Mouse (Mus musculus) embryonic fibroblast, embryonic 13.5 days (primary cell): Measurements from ENCODE around the gene Lrrc57.

Experiments used
- CTCF ChIP-seq: IDR thresholded peaks from 2 replicates; pipeline ENCODE4 v1.5.1; 2011; ENCODE audit warnings: mild to moderate bottlenecking, control low read depth, low read length, moderate library complexity, borderline replicate concordance; ENCODE audit not compliant: insufficient read depth
- POLR2A ChIP-seq: IDR thresholded peaks from 2 replicates; pipeline ENCODE4 v1.6.1; 2011; ENCODE audit warnings: low read depth, mild to moderate bottlenecking, control low read depth, low read length, moderate library complexity

- TF ChIP-seq POLR2A (no peak), CTCF (no peak)
These were observed 34.5 kb upstream of the Lrrc57 start for GRCm38 (mm10) chr2:120643836-120644235.
